Mouse (Mus musculus) urinary bladder, postnatal 4 days (tissue): Measurements from ENCODE around the gene Fam90a1b.
"Not testable (repeated sequence)": the region's sequence is repeated elsewhere in the genome, so short reads cannot be mapped to it uniquely, and the experiment has no call there.

ENCODE experiments used
- DNase-seq, 2 experiments: peaks; one replicate each; pipeline ENCODE4 v3.0.0; 2021 to 2022; ENCODE audit warnings: low spot score in 2 of 2

Gene Fam90a1b

DNA sequence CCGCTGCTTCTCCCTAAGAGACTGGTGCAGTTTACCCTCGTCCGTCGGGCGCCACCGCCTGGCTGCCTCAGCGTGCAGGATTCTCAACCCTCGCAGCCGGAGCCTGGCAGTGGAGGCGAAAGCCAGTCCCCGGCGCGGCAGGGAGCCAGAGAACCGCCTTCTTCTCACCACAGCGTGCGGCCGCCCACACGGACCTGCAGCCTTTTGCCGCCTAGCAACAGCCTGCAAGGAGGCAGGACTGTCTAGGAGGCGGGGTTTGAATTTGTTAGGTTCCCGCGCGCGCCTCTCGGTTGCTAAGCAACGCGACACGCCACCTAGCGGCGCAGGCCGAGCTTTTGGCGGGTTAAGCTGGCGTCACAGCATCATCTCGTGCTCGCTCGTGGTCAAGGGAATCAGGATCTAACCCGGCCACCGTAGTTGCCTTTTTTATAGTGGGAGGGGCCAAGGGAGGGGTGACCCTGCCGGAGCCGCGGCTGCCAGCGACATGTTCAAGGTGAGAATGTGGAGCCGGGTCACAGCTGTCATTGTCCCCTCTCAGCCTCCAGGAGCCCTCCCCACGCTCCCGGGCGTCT is at the start of gene Fam90a1b, which contains the start of gene Apoo:
Gene Fam90a1b, minus strand, starts transcription at position 108 of the 572 bp plus-strand sequence.
Gene Apoo, plus strand, starts transcription at position 448 of the 572 bp plus-strand sequence.
- peak; percentile 95 for DNase-seq

DNA sequence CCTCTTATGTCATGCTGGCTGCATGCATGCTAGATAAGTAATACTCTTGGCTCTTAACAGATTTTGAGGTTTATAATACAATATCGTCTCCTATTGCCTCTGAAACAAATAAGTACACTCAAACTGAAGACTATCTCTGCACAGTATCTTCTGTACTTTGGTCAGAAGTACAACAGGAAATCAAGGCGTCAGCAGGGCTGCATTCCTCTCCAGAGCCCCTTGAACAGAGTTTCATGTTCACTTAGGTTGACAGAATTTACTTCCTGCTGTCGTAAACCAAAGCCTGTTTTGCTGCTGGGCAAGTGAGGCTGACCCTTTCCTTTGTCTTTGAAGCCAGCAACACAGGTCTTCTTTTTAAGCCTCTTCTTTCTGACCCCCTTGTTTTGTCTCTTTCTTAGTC is 42.4 kb upstream of the Fam90a1b start:
- DNase-seq: no peak

DNA sequence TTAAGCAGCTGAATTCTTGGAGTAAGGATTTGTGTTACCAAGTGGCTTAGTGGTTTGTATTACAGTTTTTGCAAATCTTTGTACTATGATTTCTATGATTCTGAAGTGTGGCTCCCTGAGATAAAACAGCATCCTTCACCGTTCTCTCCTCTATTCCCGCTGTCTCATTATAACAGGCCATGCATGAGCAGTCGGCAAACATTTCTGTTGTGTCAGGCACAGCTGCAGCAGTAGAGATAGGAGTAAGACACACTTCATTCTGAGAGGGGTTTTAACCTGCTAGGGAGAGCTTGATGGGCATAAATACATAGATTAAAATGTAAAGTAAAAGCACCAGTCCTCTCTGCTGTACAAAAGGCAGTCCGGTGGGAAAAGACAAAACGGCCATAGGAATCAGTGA is 12.2 kb upstream of the Fam90a1b start:
- no peak for DNase-seq

DNA sequence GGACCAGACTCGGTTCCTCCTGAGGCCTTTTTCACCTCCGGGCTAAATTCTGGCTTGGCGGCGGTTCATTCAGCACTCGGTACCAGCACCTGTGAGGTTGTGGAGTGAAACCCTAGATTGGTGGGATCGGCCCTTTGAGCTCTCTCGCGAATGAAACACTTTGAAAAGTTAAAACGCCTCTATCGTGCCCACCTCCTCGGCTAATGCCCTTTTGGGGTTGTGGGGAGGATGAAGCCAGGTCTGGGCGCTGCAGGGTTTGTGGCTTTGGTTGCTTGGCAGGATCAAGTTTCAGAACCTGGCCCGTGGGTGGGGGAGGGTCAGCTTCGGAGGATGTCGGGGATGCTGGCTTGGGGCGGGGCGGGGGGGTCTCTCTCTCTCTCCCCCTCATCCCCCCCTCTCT is 671 bp upstream of the Fam90a1b start:
- no peak for DNase-seq

DNA sequence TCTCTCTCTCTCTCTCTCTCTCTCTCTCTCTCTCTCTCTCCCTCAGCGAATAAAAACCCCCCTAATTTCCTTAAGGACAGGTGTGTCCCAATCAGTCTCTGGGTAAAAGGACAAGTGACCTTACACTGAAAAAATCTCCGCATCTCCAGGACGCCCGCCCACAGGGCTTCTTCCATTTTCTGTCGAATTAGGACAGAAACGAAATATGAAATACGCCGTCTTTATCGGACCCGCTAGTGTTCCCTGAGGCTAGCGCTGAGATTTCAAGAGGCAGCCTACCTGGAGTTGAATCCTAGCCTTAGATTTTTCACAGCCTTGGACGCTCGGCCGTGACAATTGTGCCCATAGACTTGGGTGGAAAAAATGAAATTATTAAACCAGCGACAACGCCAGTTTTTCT is 548 bp downstream of the Fam90a1b start:
- no peak for DNase-seq

DNA sequence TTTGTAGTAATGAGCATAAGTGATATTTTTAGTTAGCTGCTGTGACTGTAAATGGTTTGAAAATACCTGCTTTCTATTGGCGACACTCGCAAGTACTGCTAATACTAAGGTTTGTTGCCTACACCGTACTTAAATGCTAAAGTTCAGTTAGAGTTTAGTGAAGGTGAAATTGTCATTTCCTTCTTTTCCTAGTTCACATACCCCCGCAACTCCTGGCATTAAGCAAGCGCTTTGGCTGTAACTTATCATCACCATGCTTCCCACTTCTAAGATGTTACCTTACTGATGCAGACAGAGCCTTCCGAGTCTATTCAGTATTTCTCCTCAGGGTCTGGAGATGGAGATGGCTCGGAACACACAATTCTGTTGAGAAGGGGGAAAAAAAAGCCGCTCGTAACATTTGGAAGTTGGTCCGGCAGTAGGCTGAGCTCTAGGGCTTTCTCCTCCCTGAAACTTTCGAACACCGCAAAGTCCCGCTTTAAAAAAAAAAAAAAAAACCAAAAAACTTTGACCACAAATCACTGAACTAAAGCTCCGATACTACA is 1.1 kb downstream of the Fam90a1b start:
- DNase-seq: no peak

DNA sequence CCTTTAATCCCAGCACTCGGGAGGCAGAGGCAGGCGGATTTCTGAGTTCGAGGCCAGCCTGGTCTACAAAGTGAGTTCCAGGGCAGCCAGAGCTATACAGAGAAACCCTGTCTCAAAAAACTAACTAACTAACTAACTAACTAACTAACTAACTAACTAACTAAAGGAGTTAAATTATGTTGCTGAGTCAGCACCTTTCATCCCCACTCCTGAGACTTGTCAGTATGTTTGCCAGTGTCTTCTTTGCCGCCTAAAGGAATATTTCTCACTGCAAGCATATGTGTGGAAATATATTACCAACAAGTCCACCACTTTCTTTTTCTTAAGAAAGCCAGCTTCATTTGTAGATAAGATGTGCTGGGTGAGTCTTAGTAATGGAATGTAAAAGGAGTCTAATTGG is 22.9 kb downstream of the Fam90a1b start:
- not testable (repeated sequence) for DNase-seq

DNA sequence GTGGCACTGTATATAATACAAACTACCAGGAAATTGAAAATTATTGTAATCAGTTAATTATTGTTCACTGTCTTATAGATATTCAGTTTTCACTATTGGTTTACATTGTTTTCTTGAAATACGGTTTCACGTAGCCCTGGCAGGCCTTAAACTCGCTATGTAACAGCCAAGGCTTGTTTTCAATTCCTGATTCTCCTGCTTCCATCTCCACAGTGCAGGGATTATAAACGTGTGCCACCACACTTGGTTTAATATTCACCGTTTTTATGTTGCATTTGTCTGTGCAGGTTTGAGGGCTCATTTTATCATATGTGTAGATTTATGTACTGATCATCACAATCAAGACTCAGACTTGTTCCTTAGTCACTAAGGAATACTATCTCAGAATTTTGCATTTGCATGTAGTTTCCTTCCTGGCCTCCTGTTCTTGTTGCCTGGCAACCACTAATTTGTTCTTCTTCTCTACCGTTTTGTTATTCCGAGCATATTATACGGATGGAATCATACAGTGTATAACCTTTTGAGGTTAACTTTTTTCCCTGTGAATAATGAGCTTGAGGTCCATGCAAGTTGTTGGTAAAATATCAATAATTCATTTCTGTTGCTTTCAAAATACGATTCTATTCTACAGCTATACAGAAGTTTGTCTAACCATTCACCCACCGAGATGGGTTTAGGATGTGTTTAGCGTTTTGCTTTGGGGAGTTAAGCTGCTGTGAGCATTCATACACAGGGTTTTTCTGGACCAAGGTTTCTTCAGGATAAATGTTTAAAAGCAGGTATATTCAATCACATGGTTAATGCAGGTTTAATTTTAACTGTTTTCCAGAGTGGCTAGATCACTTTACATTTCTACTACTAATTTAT is 45.3 kb downstream of the Fam90a1b start:
- no peak for DNase-seq
